In genomic region chr7:98491451-98492200, GRCm38 (mm10) we compare ENCODE assay signal across 13 mouse cellular contexts. TPM values are rescaled to one million over a fixed set of nuclear protein-coding genes. Genes with fewer than 3 reads are reported as not detected.
DNase-seq lines count a peak whose midpoint lies in the region; ATAC-seq and TF ChIP-seq lines count a peak whose summit lies in the region.
"Had no signal": no experiment of that assay in that cellular context is flagged by ENCODE, and none has a peak within 500 bp of the region (broad histone marks: within the 10 kb centered on the region; RNA-seq: fewer than 3 reads in every experiment).

No protein-coding gene starts in this region.

- H3K27ac ChIP-seq in heart, embryonic 15.5 days, result no peak overlapping the region
- H3K27ac ChIP-seq in midbrain, embryonic 10.5 days (replicated peaks), result no peak overlapping the region
- H3K27ac ChIP-seq in midbrain, embryonic 13.5 days, result no peak overlapping the region
- peak overlapping the region; percentile 47 for H3K27ac ChIP-seq in small intestine, adult 2 months (ENCODE audit: insufficient read depth, low read depth, low read length)
- H3K27ac ChIP-seq: midbrain, embryonic 15.5 days had no signal

- H3K27me3 ChIP-seq in heart, embryonic 15.5 days, result peaks cover 14% of the 10 kb centered on the region; the same call in 1 of the 2 replicates
- peaks cover 52% of the 10 kb centered on the region for H3K27me3 ChIP-seq in midbrain, embryonic 10.5 days (ENCODE audit: low read depth, poor library complexity, severe bottlenecking)
- peaks cover 30% of the 10 kb centered on the region for H3K27me3 ChIP-seq in midbrain, embryonic 13.5 days
- H3K27me3 ChIP-seq in small intestine, adult 2 months (ENCODE audit: control insufficient read depth, insufficient read depth, low read length), result peaks cover 11% of the 10 kb centered on the region
- H3K27me3 ChIP-seq: midbrain, embryonic 15.5 days had no signal

- no peak for ATAC-seq in heart, embryonic 15.5 days (replicated peaks; ENCODE audit: insufficient number of reproducible peaks, insufficient read depth, low FRiP score, low read depth)
- ATAC-seq in midbrain, embryonic 13.5 days, result no peak
- ATAC-seq in inflammation-experienced regulatory T-cells, adult 6 months, result peak; percentile 69
- ATAC-seq: midbrain, embryonic 15.5 days had no signal

- WGBS in heart, embryonic 15.5 days, result 69% methylated on average over 9 of the region's 9 CpGs
- WGBS in midbrain, embryonic 10.5 days, result 65% methylated on average over 9 of the region's 9 CpGs
- 68% methylated on average over 9 of the region's 9 CpGs for WGBS in midbrain, embryonic 13.5 days
- 51% methylated on average over 9 of the region's 9 CpGs for WGBS in small intestine, adult 2 months

- intact Hi-C loops in heart, postnatal 36 days (cut with DNase I), result loop anchor here (2.0 kb wide), 1 partner anchor 51 kb away; no protein-coding TSS in a partner anchor

- H3K9ac ChIP-seq in heart, embryonic 15.5 days, result no peak overlapping the region
- H3K9ac ChIP-seq in midbrain, embryonic 13.5 days (replicated peaks), result no peak overlapping the region
- H3K9ac ChIP-seq: midbrain, embryonic 15.5 days had no signal

- no peak for TF ChIP-seq CTCF in small intestine, adult 2 months (IDR thresholded peaks at IDR 0.05; ENCODE audit: extremely low read depth, insufficient read length, insufficient replicate concordance, low read depth, low read length)

- H3K4me2 ChIP-seq in heart, embryonic 15.5 days, result peak overlapping the region; percentile 90
- no peak overlapping the region for H3K4me2 ChIP-seq in midbrain, embryonic 13.5 days (replicated peaks)
- H3K4me2 ChIP-seq: midbrain, embryonic 15.5 days had no signal

- H3K9me3 ChIP-seq in heart, embryonic 15.5 days (replicated peaks), result no peaks in the 10 kb centered on the region
- no peaks in the 10 kb centered on the region for H3K9me3 ChIP-seq in midbrain, embryonic 10.5 days (replicated peaks)
- H3K9me3 ChIP-seq in midbrain, embryonic 13.5 days, result no peaks in the 10 kb centered on the region
- H3K9me3 ChIP-seq: midbrain, embryonic 15.5 days had no signal

- H3K4me1 ChIP-seq in heart, embryonic 15.5 days (replicated peaks), result peaks cover 39% of the 10 kb centered on the region
- peaks cover 33% of the 10 kb centered on the region for H3K4me1 ChIP-seq in midbrain, embryonic 10.5 days
- peaks cover 10% of the 10 kb centered on the region for H3K4me1 ChIP-seq in midbrain, embryonic 13.5 days (replicated peaks)
- H3K4me1 ChIP-seq in small intestine, adult 2 months (ENCODE audit: control insufficient read depth, insufficient read depth, insufficient read length, low read length), result peaks cover 10% of the 10 kb centered on the region

- peak overlapping the region; percentile 65; the same call in 1 of the 2 replicates for H3K4me3 ChIP-seq in heart, embryonic 15.5 days
- H3K4me3 ChIP-seq in midbrain, embryonic 10.5 days, result 0 out of 2 replicates have a peak overlapping the region, but pooled peaks have one; percentile 9
- no peak overlapping the region for H3K4me3 ChIP-seq in midbrain, embryonic 13.5 days (replicated peaks)
- H3K4me3 ChIP-seq in small intestine, adult 2 months (ENCODE audit: low read depth, low read length), result peak overlapping the region; percentile 48
- H3K4me3 ChIP-seq: midbrain, embryonic 15.5 days had no signal

- TF ChIP-seq POLR2A in small intestine, adult 2 months (IDR thresholded peaks at IDR 0.05; ENCODE audit: low read depth, low read length), result no peak

- no peaks in the 10 kb centered on the region for H3K36me3 ChIP-seq in heart, embryonic 15.5 days
- no peaks in the 10 kb centered on the region for H3K36me3 ChIP-seq in midbrain, embryonic 10.5 days
- no peaks in the 10 kb centered on the region for H3K36me3 ChIP-seq in midbrain, embryonic 13.5 days
- H3K36me3 ChIP-seq in small intestine, adult 2 months (ENCODE audit: control insufficient read depth, insufficient read depth, low read length), result no peaks in the 10 kb centered on the region
- H3K36me3 ChIP-seq: midbrain, embryonic 15.5 days had no signal

- no peak for DNase-seq in heart, postnatal 36 days
- no peak for DNase-seq in midbrain, embryonic 10.5 days (ENCODE audit: low spot score)
- DNase-seq in ovary, postnatal 14 days (ENCODE audit: low spot score), result no peak
- no peak for DNase-seq in layer of hippocampus, adult 18-20 months (ENCODE audit: low spot score in 2 of 2)
- DNase-seq: cerebellum, postnatal 36 days; layer of hippocampus, adult 9-11 months; thymus, postnatal 36 days had no signal

RNA-seq across cellular contexts. Expression of gene Lrrc32, which starts 2.5 kb away (rescaled TPM):
- polyA plus RNA-seq in heart, embryonic 15.5 days (2015; fragmentation: Nextera tagmentation; extraction: Ambion mirVana), result 7.3 and 9.1 TPM in 2 replicates
- total RNA-seq in heart, postnatal 36 days (2021), result 10 to 100 TPM; 14.6 to 15.8 TPM
- 5.2 and 5.7 TPM in 2 replicates for polyA plus RNA-seq in midbrain, embryonic 10.5 days (2016; fragmentation: Nextera tagmentation; extraction: Ambion mirVana)
- 2.7 and 3.8 TPM in 2 replicates for polyA plus RNA-seq in midbrain, embryonic 13.5 days (2015; fragmentation: Nextera tagmentation; extraction: Ambion mirVana)
- polyA plus RNA-seq in inflammation-experienced regulatory T-cells, adult 6 months (2017; shearing (Covaris generic)), result 10 to 100 TPM; 13.6 to 50.0 (median 44.7) TPM
- polyA plus RNA-seq in small intestine, adult 2 months (2012; rRNA removed), result 10.5 and 17.7 TPM in 2 replicates
- 1 to 10 TPM; 1.6 to 2.5 TPM for total RNA-seq in layer of hippocampus, adult 18-20 months (2021)

RNA-seq across cellular contexts. Expression of gene Gucy2d, which starts 51.4 kb away (rescaled TPM):
- polyA plus RNA-seq in heart, embryonic 15.5 days (2015; fragmentation: Nextera tagmentation; extraction: Ambion mirVana), result not detected in 2 replicates
- total RNA-seq in heart, postnatal 36 days (2021), result under 1 TPM in 1 of 2 experiments, not detected in 1; 0.25 TPM
- polyA plus RNA-seq in midbrain, embryonic 10.5 days (2016; fragmentation: Nextera tagmentation; extraction: Ambion mirVana), result not detected in 2 replicates
- not detected in 2 replicates for polyA plus RNA-seq in midbrain, embryonic 13.5 days (2015; fragmentation: Nextera tagmentation; extraction: Ambion mirVana)
- polyA plus RNA-seq in inflammation-experienced regulatory T-cells, adult 6 months (2017; shearing (Covaris generic)), result not detected
- polyA plus RNA-seq in small intestine, adult 2 months (2012; rRNA removed), result not detected in 2 replicates
- total RNA-seq in layer of hippocampus, adult 18-20 months (2021), result not detected
- total RNA-seq: adrenal gland, adult 18-20 months had no signal
- polyA plus RNA-seq: midbrain, embryonic 15.5 days had no signal
